Mouse (Mus musculus) kidney, postnatal 36 days (tissue): ENCODE data around the gene Med12l.
"Not testable (repeated sequence)": the region's sequence is repeated elsewhere in the genome, so short reads cannot be mapped to it uniquely, and the experiment has no call there.

Experiments used
- DNase-seq, 2 experiments: peaks; one replicate each; pipeline ENCODE4 v3.0.0; 2021 to 2022; ENCODE audit warnings: mixed read lengths in 2 of 2

Gene Med12l

DNA sequence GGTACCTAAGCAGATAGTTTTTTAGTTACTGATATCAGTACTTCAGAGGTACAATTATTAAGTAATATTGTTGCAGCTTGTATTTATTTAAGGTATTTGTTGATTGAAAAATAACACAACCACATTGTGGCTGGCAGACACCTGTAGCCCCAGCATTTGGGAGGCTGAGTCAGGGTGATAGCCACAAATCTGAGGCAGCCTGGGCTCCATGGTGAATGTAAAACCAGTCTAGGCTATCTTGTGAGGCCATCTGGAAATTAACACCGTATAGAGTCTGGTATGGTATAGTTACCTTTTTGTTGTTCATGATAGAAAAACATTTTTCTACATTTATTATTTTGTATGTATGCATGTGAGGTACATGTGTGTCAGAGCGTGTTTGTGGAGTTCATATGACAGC, 96.5 kb downstream of the Med12l start:
- DNase-seq = no peak

DNA sequence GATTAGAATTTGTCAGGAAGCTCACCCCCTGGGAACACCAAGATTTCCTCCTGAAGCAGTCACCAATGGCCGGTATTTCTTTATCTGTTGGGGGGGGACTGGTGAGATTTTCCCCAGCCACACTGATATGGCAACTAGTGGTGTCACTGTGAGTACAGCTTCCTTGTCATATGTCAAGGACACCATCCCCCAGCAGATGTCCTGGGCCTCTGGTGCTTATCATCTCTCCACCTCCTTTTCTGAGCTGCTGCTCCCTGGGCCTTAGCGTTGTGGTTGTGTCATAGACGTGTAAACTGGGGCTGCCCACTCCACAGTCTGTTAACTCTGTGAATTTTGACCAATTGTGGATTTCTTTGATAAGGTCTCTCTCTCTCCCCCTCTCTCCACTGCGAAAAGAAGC, 98.8 kb downstream of the Med12l start:
- no peak for DNase-seq

DNA sequence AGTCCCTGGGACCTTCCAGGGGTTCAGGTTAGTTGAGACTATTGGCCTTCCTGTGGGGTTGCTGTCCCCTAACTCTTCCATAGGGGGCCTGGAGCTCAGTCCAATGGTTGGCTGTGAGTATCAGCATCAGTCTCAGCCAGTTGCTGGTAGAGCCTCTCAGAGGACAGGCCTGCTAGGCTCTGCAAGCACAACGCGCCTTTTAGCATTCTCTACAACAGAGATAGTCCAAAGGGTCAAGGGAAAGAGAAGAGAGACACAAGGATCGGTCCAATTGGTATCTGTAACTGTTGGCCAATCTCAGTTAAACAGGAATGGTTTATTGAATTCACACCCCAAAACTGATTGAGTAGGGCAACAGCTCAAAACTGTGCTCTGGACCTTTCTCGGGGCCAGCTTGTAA, 101.8 kb downstream of the Med12l start:
- DNase-seq = no peak

DNA sequence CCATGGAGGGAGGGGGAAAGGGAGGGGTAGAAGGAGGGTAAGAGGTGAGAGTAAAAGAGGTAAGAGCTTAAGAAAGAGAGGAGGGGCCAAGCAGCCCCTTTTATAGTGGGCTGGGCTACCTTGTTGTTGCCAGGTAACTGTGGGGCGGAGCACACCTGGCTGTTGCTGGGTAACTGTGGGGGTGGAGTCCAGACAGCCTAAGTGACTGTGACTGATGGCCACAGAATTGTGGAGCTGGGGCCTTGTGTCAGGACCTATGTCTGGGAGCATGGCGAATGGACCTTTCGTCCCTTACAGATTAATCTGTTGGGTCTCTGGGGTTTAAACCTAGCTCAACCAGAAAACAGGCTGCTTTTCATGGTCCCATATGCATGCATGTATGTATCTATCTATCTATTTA, 104.2 kb downstream of the Med12l start:
- DNase-seq = not testable (repeated sequence)

DNA sequence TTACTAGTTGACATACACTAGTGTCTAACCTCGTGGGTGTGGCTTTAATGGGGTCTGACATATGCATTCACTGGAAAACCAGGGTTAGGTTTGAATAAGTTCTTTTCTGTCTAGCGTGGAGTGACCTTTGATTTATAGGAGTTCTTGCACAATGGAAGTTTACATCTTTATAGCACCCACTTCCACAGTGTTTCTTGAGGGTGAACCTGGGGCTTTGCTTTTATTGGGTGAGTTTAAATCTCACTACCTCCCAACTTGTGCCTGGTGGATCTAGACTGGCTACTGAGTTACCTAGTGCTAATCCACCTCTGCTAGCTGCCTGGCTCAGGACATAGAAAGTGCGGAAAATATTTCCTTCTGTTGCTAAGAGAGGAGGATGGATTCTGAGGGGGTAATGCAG, 106.3 kb downstream of the Med12l start:
- no peak for DNase-seq

DNA sequence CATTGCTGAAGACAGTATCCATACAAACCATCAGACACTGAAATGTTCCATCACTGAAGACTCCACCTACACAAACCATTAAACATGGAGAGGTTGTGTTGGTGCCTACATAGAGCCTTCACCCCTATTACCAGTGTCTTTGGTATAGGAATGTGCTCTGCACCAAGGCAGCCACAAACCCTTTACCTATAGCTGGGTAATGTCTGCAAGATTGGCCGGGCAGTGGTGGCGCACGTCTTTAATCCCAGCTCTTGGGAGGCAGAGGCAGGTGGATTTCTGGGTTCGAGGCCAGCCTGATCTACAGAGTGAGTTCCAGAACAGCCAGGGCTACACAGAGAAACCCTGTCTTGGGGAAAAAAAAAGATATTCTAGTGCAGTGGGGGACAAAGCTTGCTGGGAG, 107.7 kb downstream of the Med12l start:
- DNase-seq = not testable (repeated sequence)

DNA sequence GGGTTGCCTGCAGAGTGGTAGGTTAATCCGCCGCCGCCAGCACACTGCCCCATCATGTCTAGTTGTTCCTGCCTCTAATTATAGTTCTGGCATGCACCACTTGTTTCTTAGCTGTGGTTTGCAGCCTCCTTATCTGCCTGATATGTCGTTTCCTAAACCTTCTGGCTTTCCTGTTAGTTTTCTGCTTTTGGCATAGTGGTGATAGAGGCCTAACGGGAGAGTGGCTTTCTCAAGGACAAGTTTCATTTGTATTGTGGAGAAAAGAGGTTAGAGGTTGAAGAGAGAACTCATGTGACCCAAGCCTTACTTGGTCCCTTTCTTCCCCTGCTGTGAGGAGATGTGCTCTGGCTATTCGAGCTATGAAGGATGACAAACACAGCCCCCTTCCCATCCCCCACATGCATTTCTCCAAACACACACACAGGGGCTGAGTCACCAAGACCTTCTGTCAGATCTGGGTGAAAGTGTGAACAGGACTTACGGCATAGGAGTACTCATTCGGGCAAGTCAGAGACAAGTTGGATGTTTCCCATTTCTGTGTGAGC, 108.4 kb downstream of the Med12l start:
- DNase-seq = no peak

DNA sequence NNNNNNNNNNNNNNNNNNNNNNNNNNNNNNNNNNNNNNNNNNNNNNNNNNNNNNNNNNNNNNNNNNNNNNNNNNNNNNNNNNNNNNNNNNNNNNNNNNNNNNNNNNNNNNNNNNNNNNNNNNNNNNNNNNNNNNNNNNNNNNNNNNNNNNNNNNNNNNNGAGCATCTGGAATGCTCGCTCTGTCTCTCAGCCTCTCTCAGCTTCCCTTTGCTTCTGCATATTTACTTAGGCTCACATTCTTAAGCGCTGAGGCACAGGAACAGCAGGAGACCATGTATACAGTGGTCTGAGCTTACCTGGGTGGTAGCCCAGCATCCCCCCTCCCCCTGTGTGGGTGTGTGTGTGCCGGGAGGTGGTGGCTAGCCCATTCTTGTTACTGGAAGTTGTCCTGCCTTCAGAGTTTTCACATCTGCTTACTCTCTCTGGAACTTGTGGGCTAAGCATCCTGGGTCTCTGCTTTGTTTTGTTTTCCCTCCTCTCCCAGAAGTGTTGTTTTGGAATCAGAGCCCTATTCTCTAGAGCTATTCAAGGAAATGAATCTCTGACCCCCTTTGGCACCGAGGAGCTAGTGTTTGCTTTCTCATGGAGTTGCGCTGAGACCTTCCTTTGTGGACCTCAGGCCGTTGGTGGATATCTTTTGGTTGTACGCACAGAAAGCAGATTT, 115.6 kb downstream of the Med12l start:
- DNase-seq = no peak

DNA sequence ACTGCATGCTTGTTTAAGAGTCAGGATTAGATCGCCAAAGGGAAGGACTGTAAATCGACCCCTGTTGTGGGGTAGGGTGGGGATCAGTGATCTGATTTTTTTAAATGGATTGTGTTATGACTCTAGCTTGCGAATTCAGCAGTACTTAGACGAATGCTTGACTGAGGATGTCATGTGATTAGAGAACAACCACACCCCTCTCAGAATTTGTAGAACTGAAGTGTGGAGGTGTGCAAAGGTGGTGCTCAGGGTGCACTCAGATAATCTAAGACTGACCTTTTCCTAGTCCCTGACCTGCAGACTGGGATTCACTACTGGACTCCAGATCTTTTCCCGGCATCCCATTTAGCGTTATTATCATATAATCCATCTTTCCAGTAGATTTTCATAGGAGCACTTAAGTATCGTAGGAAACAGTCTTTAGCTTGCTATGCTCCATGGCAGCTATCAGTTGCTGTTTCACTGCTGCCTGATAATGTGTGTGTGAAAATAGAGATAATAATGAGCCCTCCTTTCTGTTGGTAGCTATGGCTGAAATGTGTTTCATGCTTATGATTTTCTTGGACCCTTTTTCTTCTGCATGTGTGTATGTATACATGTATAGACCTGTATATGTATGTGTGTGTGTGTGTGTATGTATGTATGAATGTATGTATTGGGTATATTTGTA, 116.3 kb downstream of the Med12l start:
- DNase-seq = no peak

DNA sequence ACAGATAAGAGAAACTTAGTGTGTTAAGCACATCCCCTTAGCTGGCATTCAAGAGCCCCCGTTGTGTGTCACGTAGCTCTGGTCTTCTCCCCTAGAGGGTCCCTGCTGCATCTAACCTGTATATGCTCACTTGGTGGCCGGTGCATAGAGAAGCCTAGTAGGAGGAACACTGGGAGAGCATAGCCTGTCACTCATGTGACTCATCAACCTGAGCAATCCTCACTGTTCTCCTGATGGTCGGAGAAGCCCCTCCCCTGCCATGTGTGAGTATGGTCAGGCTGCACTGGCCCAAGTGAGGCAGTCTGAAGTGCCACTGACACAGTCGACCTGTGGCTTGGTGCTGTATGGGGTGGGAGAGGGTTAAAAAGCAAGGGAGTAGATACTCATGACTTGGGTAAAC, 119.4 kb downstream of the Med12l start:
- DNase-seq = no peak

DNA sequence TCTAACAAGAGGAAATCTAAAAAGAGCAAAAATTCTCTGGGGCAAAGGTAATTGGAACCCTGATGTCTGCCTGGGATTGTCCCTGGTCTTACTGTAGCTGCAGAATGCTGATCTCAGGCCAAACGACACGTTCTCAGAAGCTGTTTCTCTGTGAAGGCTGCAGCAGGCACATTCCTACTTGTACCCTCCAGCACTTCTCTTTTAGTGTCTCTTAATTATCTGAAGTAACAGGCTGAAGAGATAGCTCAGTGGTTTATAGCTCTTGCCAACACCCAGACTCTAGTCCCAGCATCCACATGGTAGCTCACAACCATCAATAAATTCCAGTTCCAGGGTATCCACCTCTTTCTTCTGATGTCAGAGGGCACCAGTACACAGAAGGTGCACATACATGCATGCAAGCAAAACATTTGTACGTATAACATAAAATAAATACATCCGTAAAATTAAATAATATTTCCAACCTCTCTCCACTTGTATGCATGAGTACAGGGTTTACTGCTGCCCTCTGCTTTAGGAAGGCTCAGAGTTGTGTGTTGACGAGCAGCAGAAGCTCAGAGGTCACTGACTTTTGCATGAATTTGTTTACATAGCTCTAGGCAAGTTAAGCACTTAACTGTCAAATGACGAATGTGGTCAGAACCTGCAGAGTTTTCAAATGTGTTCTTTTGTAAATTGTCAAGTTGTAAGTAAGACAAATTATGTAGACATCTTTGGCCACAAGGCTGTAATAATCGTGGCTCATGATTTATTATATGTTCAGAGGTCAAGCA, 120.3 kb downstream of the Med12l start:
- DNase-seq = no peak

DNA sequence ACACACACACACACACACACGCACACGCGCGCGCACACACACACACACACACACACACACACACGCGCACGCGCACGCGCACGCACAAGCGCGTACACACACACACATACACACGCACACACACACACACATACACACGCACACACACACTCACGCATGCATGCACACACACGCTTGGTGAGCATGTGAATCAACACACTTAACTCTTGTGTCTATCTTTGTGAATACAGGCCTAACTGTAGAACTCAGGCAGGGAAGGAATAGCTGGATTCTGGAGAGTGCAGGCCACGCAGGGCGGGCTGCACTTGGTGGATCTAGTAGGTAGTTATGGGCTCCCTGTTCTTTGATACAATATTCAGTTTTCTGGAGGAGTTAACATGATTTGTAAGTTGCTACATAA, 123.1 kb downstream of the Med12l start:
- no peak for DNase-seq

DNA sequence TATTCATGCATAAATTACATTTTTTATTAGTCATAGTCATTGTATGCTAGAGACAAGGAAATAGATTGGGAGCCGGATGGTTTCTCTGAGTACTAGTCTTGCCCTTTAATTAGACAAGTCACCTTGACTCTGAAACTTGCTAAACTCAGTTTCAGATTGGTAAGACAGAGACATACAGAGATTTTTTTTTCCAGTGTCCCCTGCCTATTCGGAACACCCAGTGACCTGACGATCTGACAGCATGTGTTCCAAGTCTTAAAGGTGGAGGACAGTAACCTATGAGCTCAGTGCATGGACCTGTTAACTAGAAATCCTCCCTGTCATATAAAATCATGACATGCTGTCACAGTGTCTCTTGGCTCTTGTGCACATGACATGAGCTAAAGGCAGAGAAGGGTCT, 123.9 kb downstream of the Med12l start:
- DNase-seq = no peak

DNA sequence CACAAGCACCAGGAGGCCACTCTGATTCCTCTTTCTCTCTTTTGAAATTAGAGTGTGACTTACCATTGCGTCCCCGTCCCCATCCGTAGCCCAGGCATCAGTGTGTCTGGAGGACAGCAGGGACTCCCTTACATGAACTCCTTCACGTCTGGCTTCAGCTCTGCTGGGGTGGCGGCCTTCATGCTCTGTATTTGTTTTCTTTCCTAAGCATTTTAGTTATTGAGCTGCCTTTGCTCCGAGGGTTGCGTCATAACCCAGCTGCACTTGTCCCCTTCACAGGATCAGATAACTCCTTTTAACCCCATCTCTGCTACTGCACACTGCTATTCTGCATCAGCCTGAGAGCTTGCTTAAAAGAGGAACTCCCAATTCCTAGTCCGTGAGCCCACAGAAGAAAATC, 124.8 kb downstream of the Med12l start:
- peak; percentile 17 to 21 for DNase-seq

DNA sequence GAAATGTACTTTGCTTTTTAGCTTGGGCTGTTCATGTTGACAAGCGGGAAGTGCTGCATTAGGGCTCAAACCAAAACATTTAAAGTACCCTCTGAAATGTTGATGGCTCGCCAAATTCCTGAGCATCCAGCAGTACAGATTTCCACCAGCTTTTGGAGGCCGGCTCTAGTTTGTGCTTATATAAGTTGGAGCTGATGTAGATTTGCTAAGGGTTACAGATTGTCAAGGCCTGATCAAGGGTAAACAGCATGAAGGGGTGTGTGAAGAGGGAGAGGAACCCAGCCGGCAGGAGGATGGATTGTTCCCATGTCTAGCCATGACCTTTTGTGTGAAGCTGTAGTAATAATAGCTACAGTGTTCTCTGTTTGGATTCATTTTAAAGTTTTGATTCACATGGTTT, 125.5 kb downstream of the Med12l start:
- no peak for DNase-seq

DNA sequence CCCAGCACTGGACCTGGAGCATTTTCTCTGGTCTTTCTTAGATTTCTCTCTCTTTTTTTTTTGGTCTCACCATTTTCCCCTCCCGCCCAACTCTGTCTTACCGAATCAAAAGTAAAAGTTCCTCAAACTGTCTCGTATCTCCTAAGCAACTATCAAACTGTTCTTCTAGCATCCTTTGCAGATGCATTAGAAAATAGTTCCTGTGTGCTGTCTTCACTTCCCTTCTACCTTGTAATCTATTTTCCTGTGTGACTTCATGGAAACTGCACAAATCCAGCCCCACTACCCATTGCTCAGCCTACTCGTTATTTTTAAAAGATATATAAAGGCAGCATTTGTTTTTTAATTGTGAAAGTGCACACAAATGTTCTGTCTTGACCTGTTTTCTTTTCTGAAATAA, 126.3 kb downstream of the Med12l start:
- DNase-seq = no peak

DNA sequence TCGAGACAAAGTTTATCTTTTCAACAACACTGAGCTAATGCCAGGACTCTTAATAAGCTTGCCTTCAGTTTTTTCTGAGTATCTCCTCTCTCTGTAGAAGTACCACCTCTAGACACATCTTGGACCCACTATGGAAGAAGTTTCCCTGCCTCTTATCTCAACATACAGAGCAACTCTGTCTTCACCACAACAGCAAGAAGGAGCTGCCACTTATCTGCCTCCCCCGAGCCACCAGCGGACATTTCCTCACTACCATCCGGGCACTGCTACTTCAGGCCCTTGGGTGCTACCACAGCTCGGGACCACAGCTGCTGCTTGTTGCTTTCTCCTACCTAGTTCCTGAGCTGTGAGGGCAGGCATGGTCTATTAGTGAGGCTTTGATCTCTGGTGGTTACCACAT, 127.6 kb downstream of the Med12l start:
- no peak for DNase-seq

DNA sequence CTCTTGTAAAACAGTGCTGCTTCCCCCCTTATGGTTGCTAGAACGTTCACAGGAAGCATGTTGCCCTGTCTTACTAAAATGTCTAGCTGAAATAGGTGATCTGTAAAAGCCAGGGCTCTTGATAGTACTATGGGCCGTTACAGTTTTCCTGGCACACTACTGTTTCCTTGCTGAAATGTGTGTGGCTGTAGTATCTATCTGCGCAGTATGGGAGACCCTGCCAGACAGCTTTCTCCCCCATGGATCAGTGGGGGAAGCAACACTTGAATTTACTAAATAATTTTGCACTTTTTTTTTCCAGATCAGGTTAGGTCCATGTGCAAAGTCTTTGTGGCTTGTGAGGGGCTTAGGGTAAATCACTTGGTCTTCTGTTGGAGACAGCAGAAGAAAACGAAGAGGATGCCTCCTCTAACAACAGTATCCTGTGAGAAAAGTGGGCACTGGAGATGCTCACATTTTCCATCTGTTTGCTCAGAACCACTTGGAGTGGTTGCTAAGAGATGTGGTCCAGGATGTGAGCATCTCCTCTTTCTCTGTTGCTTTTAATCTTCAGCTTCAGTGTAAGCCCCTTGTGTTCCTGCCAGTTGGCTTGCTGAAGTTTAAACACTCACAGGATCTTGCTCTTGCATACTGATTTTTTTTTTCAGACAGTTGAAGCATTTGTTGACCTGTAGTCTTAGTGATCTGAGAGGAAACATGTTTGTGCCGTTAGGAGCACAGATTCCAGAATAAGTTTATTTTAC, 130.5 kb downstream of the Med12l start:
- DNase-seq = no peak

DNA sequence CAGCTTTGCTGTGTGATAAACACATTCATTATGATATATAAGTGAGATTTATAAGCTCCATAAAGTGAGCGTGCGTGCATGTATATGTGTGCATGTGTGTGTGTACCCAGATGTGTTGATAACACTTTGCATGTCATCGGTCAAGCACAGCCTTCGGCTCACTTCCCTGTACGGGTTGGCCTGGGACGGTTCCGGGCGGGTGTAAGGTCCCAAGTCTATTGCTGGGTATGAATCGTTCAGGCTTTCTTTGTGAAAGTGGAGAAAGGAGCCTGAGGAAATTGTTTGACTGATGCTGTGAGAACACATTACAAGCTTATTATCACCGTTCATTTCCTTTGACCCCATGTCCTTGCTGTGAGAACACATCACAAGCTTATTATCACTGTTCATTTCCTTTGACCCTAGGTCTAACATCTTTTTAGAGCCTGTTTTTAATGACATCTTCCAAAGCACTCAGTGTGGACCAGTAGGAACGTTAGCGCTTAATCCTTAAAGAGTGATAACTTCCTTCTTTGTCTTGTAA, 133.4 kb downstream of the Med12l start:
- DNase-seq = no peak

DNA sequence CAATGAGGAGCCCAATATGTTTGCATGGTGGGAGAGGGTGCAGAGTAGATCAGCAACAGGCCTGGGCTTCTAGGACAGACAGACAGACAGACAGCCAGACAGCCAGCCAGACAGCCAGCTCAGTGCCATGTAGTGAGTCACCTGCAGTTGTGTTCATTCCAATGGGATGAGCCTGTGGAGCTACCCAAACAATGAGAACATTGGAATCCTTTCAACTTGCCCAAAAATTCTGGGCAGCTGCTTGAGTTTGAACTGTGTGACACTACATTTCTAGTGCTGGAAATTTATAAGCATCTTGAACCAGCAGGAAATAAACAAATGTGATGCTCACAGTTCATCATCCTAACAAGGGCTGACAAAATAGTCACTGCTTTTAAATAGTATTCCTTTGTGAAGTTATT, 134.0 kb downstream of the Med12l start:
- DNase-seq = no peak

DNA sequence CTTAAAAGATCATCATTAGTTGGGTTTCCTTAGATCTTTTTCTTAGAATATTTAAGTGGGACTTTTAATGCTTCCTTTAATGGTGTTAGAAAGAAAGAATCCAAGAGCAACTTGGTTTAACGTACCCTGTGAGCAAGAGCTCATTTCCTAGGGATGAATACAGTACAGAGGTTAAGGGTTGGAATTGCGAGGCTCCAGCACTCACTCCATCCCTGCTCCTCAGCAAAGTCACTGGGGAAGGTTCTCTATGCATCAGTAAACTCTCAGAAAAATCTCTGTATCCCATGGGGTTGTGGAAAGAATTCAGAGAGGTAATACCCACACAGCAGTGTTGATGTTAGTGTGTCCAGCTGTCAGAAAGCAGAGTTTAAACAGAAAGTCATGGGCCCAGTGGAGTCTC, 134.5 kb downstream of the Med12l start:
- no peak for DNase-seq

DNA sequence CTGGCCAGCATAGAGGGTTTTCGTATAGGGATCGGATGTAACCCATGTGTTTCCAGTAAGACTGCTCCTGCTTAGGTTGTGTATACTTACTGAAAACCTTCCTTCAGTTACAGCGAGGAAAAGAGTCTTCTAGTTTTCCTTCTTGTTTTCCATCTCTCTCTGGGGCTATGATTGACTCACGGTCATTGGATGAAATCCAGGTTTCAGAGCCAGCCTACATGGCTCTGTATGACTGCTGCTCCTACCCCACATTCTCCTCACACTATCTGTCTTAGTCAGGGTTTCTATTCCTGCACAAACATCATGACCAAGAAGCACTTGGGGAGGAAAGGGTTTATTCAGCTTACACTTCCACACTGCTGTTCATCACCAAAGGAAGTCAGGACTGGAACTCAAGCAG, 135.3 kb downstream of the Med12l start:
- DNase-seq = not testable (repeated sequence)
